Mouse (Mus musculus): ENCODE results near the gene Gng10.

Gene Gng10

DNA sequence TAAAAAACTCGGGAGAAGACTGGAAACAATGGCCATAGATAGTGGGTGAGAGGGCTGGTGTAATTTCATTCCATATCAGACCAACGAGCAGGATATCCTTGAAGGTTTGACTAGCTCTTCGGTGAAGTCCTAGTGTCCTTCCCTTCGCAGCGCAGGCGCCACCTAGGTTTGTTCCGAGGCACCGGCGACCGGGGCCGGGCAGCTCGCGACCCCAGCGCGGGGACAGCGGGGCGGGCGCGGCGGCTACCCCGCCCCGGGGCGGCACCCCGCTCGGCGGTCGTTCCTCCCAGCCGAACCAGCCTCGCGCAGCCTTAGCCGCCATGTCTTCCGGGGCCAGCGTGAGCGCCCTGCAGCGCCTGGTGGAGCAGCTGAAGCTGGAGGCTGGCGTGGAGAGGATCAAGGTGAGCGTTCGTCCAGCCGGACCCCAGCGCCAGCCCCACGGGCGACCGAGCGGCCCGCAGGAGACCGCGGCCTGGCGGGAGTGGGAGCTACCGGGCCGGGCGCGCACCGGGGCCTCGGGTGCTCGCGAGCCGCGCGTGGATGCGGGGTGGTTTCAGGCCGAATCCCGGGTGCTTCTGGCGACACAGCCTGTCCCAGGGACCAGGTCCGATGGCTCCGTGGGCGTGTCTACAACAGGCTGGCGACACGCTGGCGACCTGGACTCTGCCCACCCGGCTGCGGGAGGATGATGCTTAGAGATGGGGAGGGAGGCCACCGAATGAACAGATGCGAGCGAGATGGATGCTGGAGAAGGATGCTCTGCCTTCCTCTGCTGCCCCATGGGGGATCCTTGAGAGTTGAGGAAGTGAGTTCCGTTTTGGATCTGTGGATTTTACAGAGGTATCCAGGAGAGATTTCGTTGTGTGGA lies at the start of gene Gng10:
Gng10 (plus strand) TSS at position 171 of the 868 bp plus-strand sequence.
- DNase-seq (ENCODE audit: low spot score), result peak; percentile 72

DNA sequence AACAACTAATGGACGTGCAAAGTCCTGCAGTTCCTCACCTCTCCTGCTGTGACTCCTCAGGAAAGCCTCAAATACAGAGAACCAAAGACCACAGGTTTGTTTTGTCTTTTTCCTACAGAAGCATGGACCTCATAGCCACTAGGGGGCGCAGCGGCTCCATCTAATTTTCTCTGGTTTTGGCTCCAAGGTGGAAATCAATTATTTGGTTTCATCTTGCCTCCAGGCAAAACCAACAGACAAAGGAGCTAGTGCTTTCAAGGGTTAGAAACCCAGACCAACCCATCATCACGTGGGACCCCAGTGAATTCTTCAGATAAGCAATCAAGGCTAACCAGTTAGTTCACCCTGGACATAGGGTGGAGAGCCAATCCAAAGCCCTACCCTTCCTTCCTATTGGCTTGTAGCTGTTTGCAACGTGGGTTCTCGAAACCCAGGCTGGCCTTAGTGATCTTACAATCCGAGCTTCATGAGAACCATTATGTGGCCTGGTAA lies 49.7 kb upstream of the Gng10 start:
- peak; percentile 75 for DNase-seq (ENCODE audit: low spot score)

- DNase-seq (ENCODE audit: low spot score), result peak; percentile 82
These were observed 48.2 kb upstream of the Gng10 start, which contains the start of gene Ptgr1 for GRCm38 (mm10) chr4:58986540-58987190. TSS of gene Ptgr1 (minus strand) at chr4:58987119.

DNA sequence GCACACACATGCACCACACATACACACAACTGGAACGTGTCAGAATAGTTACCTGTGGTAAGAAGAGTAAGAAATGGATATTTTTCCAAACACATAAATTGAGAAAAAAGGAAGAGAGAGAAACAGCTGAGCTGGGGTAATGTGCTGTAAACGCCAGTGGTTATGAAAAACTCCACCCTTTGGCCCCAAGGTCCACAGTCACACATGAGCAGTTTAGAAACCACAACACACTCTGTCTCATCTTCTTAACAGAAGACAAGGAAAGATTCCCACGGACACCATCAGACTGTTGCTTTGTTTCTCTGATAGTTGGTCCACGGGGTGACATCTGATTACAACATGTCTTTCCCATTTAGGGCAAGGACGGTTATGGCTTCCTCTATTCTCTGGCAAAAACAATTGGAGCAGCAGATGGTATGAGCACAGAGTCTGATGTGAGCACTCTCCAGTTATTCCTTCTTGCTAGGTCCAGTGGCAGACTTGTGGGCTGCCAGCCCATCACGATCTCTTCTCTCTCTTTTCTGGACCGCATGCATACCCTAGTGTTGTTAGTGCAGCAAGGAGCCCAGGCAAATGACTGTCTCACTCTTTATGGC lies 45.5 kb upstream of the Gng10 start:
- no peak for DNase-seq (ENCODE audit: low spot score)

DNA sequence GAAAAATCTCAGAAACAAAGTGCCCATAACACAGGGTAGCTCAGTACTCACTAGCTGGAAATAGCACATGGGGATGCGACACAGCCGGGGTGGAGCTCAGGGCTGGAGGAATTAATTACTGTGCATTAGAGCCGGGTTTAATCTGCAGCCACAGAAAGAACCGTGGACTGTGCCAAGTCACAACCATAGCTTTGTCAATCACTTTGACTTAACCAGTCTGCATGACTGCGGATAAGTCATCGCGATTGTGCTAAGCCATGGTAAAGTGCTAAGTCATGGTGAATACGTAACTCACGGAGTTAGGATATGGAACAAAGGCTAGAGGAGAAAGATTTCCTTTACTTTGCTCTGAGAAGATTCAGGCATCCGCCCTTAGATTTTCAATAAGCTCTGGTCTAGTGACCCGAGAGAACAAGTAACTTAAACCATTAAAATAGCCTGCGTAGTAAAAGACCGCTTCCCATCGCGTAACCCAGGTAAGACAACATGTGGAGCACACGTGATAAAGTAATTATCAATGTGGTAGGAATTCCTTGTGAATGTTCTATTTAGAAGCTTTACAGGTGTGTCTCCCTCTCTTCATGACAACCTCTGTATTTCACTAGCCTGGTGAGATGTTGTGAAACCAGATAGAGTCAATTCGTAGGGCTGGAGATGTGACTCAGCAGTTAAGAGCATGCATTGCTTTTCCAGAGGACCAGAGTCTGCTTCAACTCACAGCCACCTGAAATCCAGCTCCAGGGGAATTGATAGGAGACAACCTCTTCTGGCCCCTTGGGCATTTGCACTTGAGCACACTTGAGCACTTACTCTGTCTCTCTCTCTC lies 44.1 kb upstream of the Gng10 start:
- no peak for DNase-seq (ENCODE audit: low spot score)

DNA sequence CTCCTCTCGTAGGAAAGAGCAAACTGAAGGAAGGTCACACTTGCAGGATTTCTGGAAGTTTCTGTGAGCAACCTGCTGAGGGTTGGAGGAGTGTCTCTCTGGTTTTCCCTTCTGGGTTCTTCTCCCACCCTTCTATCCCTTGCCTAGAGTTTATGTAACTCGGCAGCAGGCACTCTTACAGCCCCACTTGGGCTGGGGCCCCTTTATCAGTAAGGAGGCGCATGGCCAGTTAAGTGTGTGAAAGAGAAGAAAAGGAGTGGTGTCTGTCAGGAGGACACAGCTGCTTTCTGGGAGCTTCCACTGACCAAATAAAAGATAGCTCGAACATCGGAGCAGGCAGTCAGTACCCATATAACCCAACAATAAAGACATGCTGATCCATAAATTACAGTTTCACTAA lies 42.7 kb upstream of the Gng10 start:
- no peak for DNase-seq (ENCODE audit: low spot score)

- DNase-seq (ENCODE audit: low spot score), result no peak
These were observed 40.1 kb upstream of the Gng10 start, which contains the start of gene Dnajc25 for GRCm38 (mm10) chr4:58994762-58995161. TSS of gene Dnajc25 (plus strand) at chr4:58995062.

DNA sequence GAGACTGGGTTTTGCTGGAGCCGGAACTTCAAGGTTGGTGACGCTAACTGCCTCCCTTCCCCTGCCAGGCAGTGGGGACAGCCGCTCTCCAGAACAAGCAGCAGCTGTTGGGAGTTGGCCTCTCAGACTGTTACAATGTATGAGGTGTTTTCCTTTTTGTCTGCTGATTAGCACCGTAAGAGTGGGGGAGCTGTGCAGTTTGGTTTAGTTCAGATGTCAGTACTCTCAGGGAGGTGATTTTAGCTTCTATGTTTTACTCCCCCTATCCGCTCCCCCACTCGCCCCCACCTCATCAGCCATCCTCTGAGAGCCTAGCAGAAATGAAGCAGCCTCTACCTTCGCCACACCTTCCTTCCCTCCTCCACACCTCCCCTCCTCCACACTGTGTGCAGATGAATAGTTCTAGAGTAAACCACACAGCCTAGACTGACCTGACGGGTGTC lies 39.6 kb upstream of the Gng10 start:
- DNase-seq (ENCODE audit: low spot score), result no peak

DNA sequence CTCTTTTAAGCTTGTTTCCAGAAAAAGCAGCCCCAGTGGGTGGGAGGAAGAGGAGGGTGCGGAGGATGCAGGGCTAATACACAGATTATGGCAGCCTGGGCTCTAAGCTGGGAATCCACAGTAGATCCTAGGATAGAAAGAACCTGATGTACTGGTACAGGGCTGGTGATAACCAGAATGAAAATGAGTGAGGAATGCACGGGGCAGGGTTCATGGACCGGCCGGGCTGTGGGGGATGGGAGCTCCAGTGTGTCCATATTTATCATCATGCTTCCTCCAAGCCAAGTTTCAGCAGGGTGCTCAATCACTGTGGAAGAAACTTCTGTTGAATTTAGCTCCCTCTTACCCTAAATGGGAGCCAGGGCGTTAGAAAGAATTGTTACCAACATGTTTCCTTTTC lies 37.8 kb upstream of the Gng10 start:
- DNase-seq (ENCODE audit: low spot score), result peak; percentile 20

DNA sequence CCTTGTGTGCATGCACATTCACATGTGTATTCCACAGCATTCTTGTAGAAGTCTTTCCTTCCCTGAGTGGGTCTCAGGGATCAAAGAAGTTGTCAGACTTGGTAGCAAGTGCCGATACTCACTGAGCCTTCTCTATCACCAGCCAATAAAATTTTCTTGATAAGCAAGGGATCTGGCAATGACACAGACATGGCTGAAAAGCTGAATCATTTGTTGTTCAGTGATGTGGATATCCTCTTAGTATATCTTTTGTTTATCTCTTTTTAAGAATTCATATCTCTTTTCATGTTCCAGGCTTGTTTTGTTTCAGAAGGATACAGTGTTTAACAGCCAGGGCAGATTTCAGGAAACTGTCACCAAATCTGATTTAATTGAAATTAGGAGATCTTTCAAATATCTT lies 36.2 kb upstream of the Gng10 start:
- no peak for DNase-seq (ENCODE audit: low spot score)

DNA sequence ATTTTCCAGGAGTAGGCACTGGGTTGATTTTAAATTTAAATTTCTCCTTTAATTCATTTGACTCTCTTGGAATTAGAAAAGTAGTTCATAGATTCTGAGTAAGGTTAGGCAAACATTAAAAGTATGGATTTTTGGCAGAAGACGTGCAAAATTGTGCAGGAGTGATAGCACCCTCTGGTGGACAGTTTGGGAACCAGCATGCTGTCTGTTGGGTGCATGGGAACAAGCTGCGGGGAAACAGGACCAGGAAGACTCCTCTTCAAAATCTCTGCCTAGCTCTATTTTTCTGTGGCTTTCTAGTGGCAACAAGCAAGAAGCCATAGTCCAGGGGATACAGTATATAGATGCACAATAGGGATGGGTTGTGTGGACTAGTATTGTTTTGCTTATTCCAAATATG lies 35.2 kb upstream of the Gng10 start:
- peak; percentile 67 for DNase-seq (ENCODE audit: low spot score)

DNA sequence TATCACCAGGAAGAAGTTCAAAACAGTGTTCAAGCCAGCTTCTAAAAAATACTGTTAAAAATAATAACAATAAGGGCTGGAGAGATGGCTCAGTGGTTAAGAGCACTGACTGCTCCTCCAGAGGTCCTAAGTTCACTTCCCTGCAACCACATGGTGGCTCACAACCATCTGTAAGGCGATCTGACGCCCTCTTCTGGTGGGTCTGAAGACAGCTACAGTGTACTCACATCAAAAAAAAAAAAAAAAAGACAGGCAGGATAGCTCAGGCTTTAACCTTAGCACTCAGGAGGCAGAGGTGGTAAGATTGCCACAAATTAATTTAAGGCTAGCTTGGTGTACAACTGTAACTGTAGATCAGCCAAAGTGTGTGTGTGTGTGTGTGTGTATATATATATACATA lies 34.3 kb upstream of the Gng10 start:
- DNase-seq (ENCODE audit: low spot score), result no peak

- DNase-seq (ENCODE audit: low spot score), result peak; percentile 91
These were observed 31.7 kb upstream of the Gng10 start, which contains the start of gene Gm20503 for GRCm38 (mm10) chr4:59002948-59003805. TSS of gene Gm20503 (plus strand) at chr4:59003210.

- DNase-seq (ENCODE audit: low spot score), result no peak
These were observed 31.1 kb upstream of the Gng10 start for GRCm38 (mm10) chr4:59003806-59004200.

GRCm38 (mm10) chr4:59006211-59006610 lies 28.7 kb upstream of the Gng10 start:
- DNase-seq (ENCODE audit: low spot score), result no peak

GRCm38 (mm10) chr4:59007016-59007415 lies 27.9 kb upstream of the Gng10 start:
- no peak for DNase-seq (ENCODE audit: low spot score)

- no peak for DNase-seq (ENCODE audit: low spot score)
These were observed 26.9 kb upstream of the Gng10 start for GRCm38 (mm10) chr4:59007974-59008373.

- DNase-seq (ENCODE audit: low spot score), result no peak
These were observed 25.7 kb upstream of the Gng10 start for GRCm38 (mm10) chr4:59009186-59009585.

GRCm38 (mm10) chr4:59009696-59010095 lies 25.2 kb upstream of the Gng10 start:
- DNase-seq (ENCODE audit: low spot score), result no peak

GRCm38 (mm10) chr4:59011446-59011845 lies 23.4 kb upstream of the Gng10 start:
- no peak for DNase-seq (ENCODE audit: low spot score)

DNA sequence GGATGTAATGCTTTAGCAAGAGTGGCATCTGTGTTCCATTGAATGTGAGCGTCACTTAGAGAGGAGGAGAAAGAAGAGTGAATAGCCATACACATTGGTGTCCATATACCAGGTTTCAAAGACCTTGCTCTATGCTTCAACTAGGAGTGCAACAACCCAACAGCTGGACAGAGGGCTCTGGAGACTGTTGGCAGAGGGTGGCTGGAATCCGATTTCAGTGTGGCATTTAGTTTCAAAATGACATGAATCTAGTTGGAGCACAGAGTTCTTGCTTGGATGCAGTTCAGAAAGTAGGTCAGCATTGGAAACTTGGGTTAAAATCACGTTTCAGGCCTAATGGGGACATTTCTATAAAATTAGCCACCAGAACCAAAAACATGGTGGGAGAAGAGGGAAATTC lies 19.7 kb upstream of the Gng10 start:
- DNase-seq (ENCODE audit: low spot score), result no peak

All from ovary, postnatal 36 days (tissue).